Mouse (Mus musculus) induced T-regulatory cell, adult 2 months (primary cell): ENCODE results near the gene Mab21l1.
A peak's percentile ranks its signal among the peaks of the same experiment; 100 is the strongest.

Source experiments
- DNase-seq: peaks from one replicate; pipeline ENCODE4 v3.0.0-alpha.2; 2012; ENCODE audit warnings: low read depth

The Mab21l1 gene

DNA sequence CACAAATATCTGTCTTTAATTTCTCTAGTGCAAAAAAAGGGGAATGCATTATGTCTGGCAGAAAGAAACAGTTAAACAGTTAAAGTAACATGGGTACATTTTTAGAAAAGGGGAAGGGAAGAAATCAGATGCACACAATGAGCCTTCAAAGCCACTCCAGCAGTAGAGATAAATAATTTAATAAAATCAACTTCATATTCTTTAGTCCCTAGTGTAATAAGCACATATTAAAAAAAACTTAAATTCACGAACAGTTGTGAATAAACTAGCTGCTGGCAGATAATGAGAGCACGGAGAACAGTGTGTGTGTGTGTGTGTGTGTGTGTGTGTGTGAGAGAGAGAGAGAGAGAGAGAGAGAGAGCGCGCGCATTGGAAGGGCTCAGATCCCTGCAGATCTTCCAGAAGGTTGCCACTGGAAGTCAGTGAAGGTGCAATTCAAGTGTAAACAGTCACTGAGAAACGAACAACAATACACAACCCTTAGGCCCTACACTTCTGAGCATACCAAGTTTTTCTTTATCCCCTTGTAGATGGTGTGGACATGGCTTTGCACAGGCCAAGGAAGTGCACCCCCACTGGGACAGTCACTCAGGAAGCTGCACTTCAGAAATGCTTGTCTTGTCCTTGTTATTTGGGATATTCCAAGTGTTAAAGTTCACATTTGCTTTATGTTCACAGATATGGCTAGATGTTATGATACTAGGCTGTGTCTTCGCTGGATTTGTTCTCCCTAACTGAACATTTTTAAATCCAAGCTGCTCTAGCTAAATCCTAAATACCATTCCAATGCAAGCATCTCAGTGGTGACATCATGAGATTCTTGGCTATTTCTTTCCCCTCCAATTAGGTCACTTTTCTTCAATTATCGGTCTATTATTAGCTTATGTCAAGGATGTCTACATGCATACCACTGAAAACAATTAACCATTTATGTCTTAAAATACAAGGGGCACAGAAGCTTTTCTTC lies 3.3 kb upstream of the Mab21l1 start:
- DNase-seq = no peak

DNA sequence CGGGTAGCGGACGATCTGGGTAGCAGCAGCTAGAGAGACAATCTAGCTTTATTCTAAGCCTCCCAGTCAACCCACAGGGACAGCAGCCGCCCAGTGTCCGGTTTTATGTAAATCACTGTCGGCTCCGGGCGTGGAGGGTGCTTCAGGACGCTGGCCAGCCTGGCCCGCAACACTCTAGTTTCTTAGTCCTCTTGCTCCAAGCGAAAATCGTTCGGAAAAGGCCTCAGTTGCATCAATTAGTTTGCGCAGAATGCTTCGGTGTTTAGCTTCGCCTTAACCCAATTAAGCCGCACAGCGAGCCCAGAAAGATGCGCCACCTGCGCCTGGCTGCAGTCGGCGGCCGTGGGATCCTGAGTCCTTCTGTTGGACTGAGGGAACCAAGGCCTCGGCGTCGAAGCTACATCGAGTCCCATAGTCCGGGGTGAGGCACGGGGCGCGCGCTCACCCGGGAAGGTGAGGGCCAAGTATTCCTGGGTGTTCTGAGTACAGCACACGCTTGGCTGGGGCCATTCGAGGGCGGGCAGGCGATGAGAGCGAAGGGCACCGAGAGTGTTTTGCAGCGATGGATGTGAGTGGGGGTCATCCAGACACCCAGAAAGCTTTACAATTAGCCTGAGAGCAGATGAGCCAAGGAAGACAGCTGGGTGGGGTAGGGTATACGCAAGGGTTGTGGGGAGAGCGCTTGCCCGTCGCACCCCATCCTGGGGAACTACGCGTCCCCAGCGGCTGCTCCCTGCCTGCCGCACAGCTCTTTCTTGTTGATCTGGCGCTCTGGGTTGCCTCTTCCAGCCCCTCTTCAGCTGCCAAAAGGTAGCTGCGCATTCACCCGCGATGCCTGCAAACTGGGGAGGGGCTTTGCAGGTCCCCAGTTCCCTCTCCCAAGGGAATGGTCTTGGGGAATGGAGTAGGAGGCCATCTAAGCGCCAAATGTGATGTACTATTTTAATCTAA lies 1.9 kb upstream of the Mab21l1 start:
- DNase-seq = no peak

DNA sequence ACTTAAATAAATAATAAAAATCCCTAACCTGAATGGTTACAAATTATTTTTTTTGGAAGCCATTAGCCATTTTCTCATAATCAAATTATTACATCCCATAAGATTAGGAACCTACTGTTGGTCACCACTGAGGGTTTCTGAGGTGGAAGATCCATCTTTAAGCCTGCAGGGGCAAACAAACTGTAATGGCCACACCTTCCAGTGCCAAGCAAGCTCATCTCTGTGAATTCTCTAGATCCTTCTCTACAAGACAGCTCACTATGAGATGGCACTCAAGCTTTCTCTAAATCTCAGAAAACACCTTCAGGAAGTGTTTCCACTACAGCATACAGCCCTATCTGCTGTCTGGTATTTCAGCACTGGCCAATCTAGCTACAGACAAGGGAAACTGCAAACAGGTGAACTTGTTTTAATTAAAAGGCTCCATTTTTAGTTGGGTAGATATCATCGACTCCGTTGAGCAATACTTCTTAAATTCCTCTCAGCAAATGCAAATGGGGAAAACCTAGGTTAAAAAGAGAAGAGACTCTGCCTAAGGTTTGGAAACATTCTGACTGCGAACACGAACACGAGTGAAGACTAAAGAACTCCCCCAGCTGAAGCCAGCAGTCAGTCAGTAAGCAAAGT lies 768 bp upstream of the Mab21l1 start:
- DNase-seq = peak; percentile 17

DNA sequence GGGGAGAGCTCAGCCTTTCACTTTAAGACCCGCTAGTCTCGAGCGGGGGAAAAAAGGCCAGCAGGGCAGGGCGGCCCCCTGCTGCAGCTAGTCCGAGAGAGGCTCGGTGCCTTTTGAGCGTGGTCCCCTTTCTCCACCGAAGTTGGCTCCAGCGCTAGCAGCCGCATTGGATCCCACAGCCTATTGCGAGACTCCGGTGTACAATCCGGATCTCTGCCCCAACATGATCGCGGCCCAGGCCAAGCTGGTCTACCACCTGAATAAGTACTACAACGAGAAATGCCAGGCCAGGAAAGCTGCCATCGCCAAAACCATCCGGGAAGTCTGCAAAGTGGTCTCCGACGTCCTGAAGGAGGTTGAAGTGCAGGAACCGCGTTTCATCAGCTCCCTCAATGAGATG lies 461 bp downstream of the Mab21l1 start:
- no peak for DNase-seq

DNA sequence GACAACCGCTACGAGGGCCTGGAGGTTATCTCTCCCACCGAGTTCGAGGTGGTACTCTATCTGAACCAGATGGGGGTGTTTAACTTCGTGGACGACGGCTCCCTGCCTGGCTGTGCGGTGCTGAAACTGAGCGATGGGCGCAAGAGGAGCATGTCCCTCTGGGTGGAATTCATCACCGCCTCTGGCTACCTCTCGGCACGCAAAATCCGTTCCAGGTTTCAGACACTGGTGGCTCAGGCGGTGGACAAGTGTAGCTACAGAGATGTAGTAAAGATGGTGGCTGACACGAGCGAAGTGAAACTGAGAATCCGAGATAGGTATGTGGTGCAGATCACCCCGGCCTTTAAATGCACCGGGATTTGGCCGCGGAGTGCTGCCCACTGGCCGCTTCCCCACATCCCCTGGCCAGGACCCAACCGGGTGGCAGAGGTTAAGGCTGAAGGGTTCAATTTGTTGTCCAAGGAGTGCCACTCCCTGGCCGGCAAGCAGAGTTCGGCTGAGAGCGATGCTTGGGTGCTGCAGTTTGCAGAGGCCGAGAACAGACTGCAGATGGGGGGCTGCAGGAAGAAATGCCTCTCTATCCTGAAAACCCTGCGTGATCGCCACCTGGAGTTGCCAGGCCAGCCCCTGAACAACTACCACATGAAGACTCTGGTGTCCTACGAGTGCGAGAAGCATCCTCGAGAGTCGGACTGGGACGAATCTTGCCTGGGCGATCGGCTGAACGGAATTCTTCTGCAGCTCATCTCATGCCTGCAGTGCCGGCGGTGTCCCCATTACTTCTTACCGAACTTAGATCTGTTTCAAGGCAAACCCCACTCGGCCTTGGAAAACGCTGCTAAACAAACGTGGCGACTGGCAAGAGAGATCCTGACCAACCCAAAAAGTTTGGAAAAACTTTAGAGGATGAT lies 1.1 kb downstream of the Mab21l1 start:
- DNase-seq = peak; percentile 54

DNA sequence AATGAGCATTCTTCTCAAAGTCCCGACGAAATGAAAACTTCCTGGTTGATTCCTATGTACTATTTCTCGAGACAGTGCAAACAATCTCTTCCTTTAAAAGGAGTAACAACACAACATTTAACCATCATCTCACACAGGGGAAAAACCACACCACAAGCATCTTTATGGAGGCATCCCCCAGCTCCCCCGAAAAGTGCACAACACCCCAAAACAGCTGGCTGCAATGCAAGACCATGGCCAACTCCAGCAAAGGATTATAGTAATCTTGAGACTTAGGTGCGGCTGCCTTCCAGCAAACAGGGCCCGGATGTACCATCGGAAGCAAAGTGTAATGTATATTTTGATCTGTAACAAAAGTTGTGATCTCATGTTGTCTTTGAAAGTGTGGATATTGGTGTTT lies 1.8 kb downstream of the Mab21l1 start:
- DNase-seq = peak; percentile 32

DNA sequence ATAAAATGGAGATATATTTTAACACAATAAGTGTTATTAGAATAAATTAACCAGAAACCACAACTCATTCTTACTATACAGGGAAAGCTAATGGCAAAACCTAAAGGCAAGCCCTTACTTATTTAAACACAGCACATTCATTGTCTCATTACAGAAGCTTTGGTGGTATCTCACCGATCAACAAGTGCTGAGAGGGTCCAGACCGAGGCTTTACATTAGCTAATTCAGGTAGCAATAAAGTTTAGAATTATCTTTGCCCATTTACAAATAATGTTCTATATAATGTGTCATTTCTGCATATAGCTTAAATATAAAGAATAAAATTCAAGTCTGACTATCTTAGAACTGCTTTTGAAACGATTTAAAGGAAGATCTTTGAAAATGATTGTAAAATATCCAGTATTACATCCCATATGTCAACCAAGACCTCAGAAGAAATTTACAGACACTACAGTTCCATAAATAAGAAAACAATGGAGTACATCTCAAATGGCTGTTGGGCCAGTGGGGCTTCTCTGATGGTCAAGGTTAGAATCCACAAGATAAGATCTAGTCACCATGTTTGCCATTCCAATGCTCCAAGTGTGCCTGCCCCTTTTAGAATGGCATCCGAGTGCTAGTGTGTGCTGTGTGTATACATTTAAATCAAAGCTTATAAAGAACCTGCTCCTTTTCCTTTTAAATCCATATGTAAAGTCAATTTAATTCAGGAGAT lies 3.1 kb downstream of the Mab21l1 start:
- DNase-seq = no peak

DNA sequence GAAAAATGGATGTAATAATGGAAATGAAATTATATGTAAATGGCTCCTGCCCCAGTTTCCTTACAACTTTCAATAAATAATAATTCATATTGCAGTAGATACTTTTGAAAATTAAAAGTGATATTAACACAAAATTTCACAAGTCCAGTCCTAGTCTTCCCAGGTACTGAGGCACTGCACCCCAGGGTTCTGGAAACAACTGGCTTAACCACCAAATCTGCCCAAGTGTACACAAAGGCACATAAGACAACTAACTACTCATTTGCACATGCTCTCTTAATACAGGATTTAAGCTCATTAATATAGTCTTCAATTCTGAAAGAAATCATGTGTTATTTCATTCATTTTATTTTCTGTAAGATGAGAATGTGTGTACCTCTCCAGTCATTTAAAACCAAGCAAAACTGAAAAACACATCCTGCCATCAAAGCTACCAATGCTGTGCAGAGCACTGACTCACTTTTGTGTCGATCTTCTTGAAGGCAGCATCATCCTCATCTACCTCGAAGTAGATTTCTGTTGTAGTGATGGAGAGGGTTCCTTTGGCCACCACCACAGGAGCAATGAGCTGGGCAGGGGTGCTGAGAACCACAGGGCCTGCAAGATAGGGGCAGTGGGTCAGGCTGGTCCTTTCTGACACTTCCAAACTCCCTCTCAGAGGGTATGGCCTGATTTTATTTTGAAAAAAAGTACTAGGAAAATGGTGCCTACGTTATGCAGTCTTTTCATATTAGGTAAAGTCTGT lies 3.8 kb downstream of the Mab21l1 start:
- no peak for DNase-seq

DNA sequence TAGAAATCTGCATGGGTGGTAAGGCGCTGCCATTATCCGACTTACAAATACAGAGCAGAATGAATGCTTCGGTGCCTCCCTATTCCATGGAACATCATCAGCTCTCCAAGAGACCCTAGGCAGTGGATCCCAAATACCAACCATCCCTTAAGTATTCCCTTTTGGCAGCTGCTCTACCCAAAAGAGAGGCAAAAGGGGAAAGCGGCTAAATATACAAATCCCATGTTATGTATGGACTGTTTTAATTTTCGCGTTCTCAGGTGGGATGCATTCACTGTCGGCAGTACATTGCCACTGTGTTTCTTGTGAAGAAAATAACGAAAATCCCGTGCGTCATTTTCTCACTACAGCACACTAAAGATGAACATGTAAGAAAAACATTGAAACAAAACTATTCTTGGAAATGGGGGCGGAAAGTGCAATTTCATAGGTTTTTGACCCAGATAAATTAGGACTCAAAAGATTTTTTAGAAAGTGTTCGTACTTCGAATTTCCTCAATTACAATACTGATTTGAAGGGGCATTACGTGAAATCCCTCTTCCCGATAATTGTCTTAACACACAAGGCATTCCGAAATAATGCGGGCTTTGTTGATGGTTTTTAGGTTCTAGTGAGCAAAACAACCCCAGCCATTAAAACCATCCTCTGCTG lies 4.7 kb downstream of the Mab21l1 start:
- no peak for DNase-seq

DNA sequence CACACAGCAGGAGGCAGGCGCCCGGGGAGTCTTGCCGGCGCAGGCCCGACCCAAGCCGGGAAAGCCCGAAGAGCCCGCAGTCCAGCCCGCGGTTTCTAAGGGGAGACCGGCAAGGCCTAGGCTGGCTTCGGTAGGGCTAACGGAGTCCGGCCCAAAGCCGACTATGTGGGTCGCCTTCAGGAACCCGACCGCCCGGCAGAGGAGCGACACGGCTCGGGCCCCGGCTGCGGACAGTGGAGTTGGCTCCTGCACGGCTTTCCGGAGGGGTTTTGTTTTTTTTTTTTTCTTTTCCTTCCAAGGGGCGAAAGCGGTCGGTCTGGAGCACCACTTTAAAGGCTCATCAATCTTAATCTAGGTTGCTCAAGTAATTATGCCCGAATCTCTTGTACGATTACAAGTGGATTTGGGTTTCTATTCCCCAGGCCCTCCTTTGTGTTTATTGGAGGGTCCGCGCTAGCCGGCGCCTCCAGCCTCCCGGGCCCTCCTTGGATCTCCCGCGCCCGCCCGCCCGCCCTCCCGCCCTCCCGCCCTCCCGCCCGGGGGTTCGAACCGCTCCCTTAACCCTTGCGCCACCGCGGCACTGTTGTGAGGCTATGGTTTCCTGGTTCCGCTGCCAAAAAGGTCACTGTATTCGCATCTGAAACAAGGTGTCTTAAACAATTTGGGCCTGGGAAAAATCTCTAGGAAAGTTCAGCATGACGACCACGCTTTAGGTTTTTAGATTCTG lies 5.3 kb downstream of the Mab21l1 start:
- DNase-seq = peak; percentile 14

DNA sequence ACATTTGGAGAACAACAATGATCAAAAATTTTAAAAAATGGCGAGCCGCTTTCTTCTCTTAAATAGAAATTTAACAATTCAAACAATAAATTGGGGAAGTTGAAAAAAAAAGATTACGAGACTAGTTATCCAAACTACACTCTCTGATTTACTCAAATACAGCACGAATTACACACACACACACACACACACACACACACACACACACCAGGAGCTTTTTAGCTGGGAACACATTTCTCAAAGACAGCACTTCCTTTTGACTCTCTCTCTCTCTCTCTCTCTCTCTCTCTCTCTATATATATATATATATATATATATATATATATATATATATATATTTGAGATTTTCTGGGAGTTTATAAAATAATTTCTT lies 5.9 kb downstream of the Mab21l1 start:
- no peak for DNase-seq

DNA sequence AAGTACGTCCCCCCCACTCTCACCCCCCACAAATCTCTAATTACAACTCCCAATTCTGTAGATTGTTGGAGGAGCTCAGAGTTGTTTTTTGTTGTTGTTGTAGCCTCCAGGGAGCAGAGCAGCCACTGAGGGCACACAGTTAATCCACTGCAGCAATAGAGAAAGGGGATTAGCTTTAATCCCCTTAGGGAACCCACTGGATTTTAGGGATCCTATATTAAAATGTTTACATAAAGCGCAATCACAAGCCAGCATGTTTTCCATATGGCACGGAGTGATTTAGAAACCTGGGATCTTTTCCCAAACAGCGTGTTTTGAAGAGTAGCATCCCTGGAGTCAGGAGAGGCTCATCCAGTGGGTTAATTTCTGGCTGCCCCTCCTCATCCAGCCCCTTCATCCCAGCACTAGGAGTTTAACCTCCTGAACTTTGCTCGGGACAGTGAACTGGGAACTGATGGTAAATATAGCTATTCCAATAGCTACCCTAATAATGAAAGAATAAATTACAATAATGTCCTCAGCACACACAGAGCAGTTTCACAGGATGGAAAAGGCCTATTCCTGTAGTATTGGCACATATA lies 6.4 kb downstream of the Mab21l1 start:
- DNase-seq = no peak

DNA sequence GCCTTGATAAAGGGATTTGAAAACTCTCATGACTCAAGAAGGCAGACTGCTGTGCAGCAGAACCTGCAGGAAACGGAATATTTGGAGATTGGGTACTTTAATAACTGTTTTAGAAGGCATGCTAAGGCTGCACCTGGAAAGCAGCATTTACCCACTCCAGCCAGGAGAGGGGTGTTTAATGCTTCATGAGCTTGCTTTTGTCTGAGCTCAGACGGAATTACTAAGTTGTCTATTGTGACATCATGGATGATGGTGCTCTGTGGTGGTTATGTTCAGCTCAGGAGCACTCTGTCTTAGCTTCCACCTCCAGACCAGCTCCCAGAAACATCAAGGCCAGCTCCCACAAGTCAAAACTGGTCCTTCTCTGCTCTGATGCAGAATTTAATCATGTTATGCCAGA lies 7.5 kb downstream of the Mab21l1 start:
- no peak for DNase-seq

DNA sequence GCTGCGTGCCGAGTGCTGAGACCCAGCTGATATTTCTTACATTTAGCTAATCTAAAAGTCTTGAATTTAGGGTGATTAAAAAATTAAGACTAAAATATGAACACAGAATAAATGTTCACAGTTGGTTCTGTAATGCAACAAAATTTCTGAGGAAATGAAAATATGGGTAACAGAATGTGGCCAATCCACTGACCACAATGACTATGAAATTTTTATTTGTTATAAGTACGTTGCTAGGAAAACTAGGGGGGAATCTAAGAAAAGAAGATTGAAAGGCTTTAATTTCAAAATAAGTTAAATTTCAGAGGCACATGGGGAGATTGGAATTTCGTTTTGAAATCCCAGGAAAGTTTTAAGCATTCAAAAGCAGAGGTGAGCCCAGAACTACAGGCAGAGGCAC lies 8.3 kb downstream of the Mab21l1 start:
- DNase-seq = no peak

DNA sequence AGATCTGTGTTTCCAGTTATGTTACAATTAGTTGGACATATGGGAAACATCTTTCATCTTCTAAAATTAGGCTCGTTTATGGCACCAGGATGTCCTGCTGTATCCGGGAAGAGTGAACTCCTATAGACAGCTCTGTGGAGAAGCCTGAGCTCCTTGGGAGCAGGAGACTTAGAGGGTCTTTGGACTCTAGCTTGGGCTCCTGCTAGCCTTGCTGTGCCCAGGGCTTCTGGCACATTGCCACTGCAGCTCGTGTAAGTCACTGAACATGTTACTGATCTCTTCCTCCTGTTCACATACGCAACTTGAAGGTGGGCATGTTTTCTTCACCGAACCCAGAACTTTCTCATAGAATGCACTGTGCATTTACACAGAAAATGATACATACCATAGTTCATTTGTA lies 9.9 kb downstream of the Mab21l1 start:
- no peak for DNase-seq

DNA sequence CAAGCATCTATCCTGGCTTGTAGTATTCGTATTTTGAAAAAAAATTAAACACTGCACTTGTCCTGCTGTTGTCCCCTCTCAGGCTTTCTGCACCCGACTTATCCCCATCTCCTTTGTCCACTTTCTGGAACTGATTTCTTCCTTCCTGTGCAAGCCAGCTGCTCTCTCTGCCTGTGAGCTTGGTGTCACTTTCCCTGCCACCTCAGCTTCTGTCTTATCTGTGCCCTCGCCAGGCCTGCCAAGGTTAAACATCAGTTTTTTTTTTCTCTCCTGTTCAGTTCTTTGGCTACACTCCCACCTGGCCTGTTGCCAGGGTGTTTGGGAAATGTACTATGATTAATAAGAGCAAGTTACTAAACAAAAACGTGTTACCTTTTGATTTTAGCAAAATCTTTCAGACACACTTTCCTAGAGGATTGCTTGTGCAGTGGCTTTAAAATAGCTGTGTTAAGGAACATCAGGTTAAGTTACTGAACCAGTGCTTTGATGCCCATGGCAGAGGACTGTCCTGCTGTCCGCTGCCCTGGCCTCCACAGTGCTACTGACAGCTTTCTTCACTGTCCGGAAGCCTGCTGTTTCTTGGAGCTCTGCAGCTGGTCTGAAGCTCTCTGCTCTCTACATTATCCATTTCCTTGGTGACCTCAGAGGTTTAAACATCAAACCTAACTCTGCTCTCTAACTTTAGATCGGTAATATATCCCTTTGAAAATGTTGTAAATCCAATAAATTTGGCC lies 11.7 kb downstream of the Mab21l1 start:
- DNase-seq = no peak

DNA sequence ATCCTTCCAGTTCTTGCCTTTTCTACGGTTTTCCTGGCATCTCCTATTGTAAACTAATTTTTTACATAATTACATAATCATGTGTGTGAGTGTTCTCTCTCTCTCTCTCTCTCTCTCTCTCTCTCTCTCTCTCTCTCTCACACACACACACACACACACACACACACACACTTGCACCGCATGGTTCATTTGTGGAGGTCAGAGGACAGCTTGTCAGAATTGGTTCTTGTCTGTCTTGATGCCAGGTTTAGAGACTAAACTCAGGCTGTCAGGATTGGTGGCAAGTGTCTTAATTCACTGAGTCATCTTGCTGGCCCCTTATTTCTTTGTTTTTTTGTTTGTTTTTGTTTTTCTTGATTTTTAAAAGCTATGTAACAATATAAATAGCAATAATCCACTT lies 12.5 kb downstream of the Mab21l1 start:
- no peak for DNase-seq
